Mouse (Mus musculus) forebrain, embryonic 16.5 days (tissue): ENCODE data around the gene Marcksl1. TPM values are rescaled to one million over a fixed set of nuclear protein-coding genes. Genes with fewer than 3 reads are reported as not detected.
A peak's percentile ranks its signal among the peaks of the same experiment; 100 is the strongest.

ENCODE experiments used
- ATAC-seq: fragments of 200-750 bp; cut with Nextera tagmentation; 2 replicates; pipeline ENCODE4 v1.8.0; 2017; ENCODE audit warnings: mild to moderate bottlenecking, moderate library complexity
- H3K27ac ChIP-seq: fragments of 300-500 bp; sonication (generic); 2 replicates; pipeline ENCODE4 v1.5.1; 2014; ENCODE audit warnings: low read length, control low read depth
- H3K27me3 ChIP-seq: fragments of 300-500 bp; sonication (generic); replicated peaks from 2 replicates; pipeline ENCODE4 v1.6.1; 2014; ENCODE audit warnings: low read length; ENCODE audit not compliant: control insufficient read depth, insufficient read depth
- H3K36me3 ChIP-seq: fragments of 300-500 bp; sonication (generic); 2 replicates; pipeline ENCODE4 v1.6.1; 2014; ENCODE audit not compliant: control insufficient read depth, insufficient read depth
- H3K4me1 ChIP-seq: fragments of 300-500 bp; sonication (generic); replicated peaks from 2 replicates; pipeline ENCODE4 v1.6.1; 2014; ENCODE audit warnings: low read length; ENCODE audit not compliant: control insufficient read depth, insufficient read depth
- H3K4me2 ChIP-seq: fragments of 300-500 bp; sonication (generic); 2 replicates; pipeline ENCODE4 v1.6.1; 2014; ENCODE audit warnings: mild to moderate bottlenecking, low read length, control low read depth
- H3K4me3 ChIP-seq: fragments of 300-500 bp; sonication (generic); replicated peaks from 2 replicates; pipeline ENCODE4 v1.5.1; 2014; ENCODE audit warnings: mild to moderate bottlenecking, low read length, control low read depth
- H3K9ac ChIP-seq: fragments of 300-500 bp; sonication (generic); replicated peaks from 2 replicates; pipeline ENCODE4 v1.6.1; 2014; ENCODE audit warnings: low read depth, low read length, control low read depth
- H3K9me3 ChIP-seq: fragments of 300-500 bp; sonication (generic); 2 replicates; pipeline ENCODE4 v1.6.1; 2016; ENCODE audit warnings: low read length; ENCODE audit not compliant: control insufficient read depth
- WGBS: fragments of 180-500 bp; shearing (Covaris S2); extraction: QIAGEN DNeasy Blood & Tissue Kit; methylation state at CpG from one replicate; pipeline ENCODE4 v1.1.7; 2014; 5-methylcytosine and 5-hydroxymethylcytosine counted together
- polyA plus RNA-seq: library from polyadenylated mRNA; unstranded; fragments of >200 nt; fragmentation: Nextera tagmentation; extraction: Ambion mirVana; gene quantifications from 2 replicates; pipeline ENCODE4 v1.2.1, GENCODE M21; 2015

Marcksl1 gene
- polyA plus RNA-seq, 1 experiment from 2014 or later = 1,850 TPM

- 57% methylated on average over 15 of the region's 15 CpGs for WGBS
- H3K9ac ChIP-seq = no peak overlapping the region
- no peak overlapping the region for H3K4me2 ChIP-seq
- H3K27ac ChIP-seq = no peak overlapping the region
- peaks cover 12% of the 10 kb centered on the region for H3K4me1 ChIP-seq
- H3K4me3 ChIP-seq = no peak overlapping the region
- no peaks in the 10 kb centered on the region for H3K9me3 ChIP-seq
- no peaks in the 10 kb centered on the region for H3K36me3 ChIP-seq
- no peaks in the 10 kb centered on the region for H3K27me3 ChIP-seq
- ATAC-seq = no peak
These were observed 4.4 kb upstream of the Marcksl1 start for GRCm38 (mm10) chr4:129508834-129509600.

GRCm38 (mm10) chr4:129509650-129510049, 3.7 kb upstream of the Marcksl1 start:
- Histone ChIP-seq H3K4me3 (no peak overlapping the region), H3K4me1 (peaks cover 12% of the 10 kb centered on the region), H3K9ac (no peak overlapping the region), H3K4me2 (no peak overlapping the region), H3K9me3 (no peaks in the 10 kb centered on the region), H3K36me3 (no peaks in the 10 kb centered on the region), H3K27me3 (no peaks in the 10 kb centered on the region), H3K27ac (no peak overlapping the region)
- ATAC-seq = no peak
- WGBS = 73% methylated on average over 3 of the region's 3 CpGs

- 44% methylated on average over 6 of the region's 6 CpGs for WGBS
- Histone ChIP-seq H3K9me3 (no peaks in the 10 kb centered on the region), H3K4me2 (no peak overlapping the region), H3K27me3 (no peaks in the 10 kb centered on the region), H3K4me3 (no peak overlapping the region), H3K36me3 (0 out of 2 replicates have a peak, but pooled peaks cover 1% of the 10 kb centered on the region), H3K9ac (no peak overlapping the region), H3K4me1 (peaks cover 22% of the 10 kb centered on the region), H3K27ac (no peak overlapping the region)
- no peak for ATAC-seq
These were observed 2.5 kb upstream of the Marcksl1 start for GRCm38 (mm10) chr4:129510723-129511412.

GRCm38 (mm10) chr4:129511413-129512096, 1.8 kb upstream of the Marcksl1 start:
- peaks cover 4% of the 10 kb centered on the region; the same call in 1 of the 2 replicates for H3K36me3 ChIP-seq
- no peaks in the 10 kb centered on the region for H3K27me3 ChIP-seq
- no peak overlapping the region for H3K27ac ChIP-seq
- ATAC-seq = no peak
- no peaks in the 10 kb centered on the region for H3K9me3 ChIP-seq
- no peak overlapping the region for H3K4me3 ChIP-seq
- no peak overlapping the region for H3K9ac ChIP-seq
- WGBS = 14% methylated on average over 6 of the region's 6 CpGs
- H3K4me1 ChIP-seq = peaks cover 27% of the 10 kb centered on the region
- no peak overlapping the region for H3K4me2 ChIP-seq

- peaks cover 28% of the 10 kb centered on the region for H3K4me1 ChIP-seq
- peak overlapping the region; percentile 99 for H3K4me3 ChIP-seq
- H3K9me3 ChIP-seq = no peaks in the 10 kb centered on the region
- peak overlapping the region; percentile 100 for H3K9ac ChIP-seq
- peak; percentile 31 for ATAC-seq
- H3K4me2 ChIP-seq = peak overlapping the region; percentile 77
- 1% methylated on average over 37 of the region's 57 CpGs for WGBS
- H3K27me3 ChIP-seq = no peaks in the 10 kb centered on the region
- H3K27ac ChIP-seq = peak overlapping the region; percentile 98
- peaks cover 11% of the 10 kb centered on the region; the same call in 1 of the 2 replicates for H3K36me3 ChIP-seq
These were observed 510 bp downstream of the Marcksl1 start for GRCm38 (mm10) chr4:129513891-129514290.

GRCm38 (mm10) chr4:129514300-129514898, 1.0 kb downstream of the Marcksl1 start:
- H3K4me2 ChIP-seq = peak overlapping the region; percentile 77
- peaks cover 11% of the 10 kb centered on the region; the same call in 1 of the 2 replicates for H3K36me3 ChIP-seq
- peak; percentile 56 for ATAC-seq
- no peaks in the 10 kb centered on the region for H3K27me3 ChIP-seq
- H3K27ac ChIP-seq = peak overlapping the region; percentile 98
- H3K9me3 ChIP-seq = no peaks in the 10 kb centered on the region
- H3K9ac ChIP-seq = peak overlapping the region; percentile 100
- peaks cover 23% of the 10 kb centered on the region for H3K4me1 ChIP-seq
- H3K4me3 ChIP-seq = peak overlapping the region; percentile 99
- WGBS = 0% methylated on average over 27 of the region's 35 CpGs

GRCm38 (mm10) chr4:129516925-129517324, 3.5 kb downstream of the Marcksl1 start:
- no peak overlapping the region for H3K4me2 ChIP-seq
- no peak overlapping the region for H3K27ac ChIP-seq
- H3K4me3 ChIP-seq = no peak overlapping the region
- no peaks in the 10 kb centered on the region for H3K27me3 ChIP-seq
- peaks cover 20% of the 10 kb centered on the region for H3K36me3 ChIP-seq
- peaks cover 23% of the 10 kb centered on the region for H3K4me1 ChIP-seq
- 49% methylated on average over 2 of the region's 2 CpGs for WGBS
- H3K9me3 ChIP-seq = no peaks in the 10 kb centered on the region
- ATAC-seq = no peak
- no peak overlapping the region for H3K9ac ChIP-seq

- no peak overlapping the region for H3K4me3 ChIP-seq
- H3K36me3 ChIP-seq = peaks cover 29% of the 10 kb centered on the region
- H3K4me2 ChIP-seq = no peak overlapping the region
- no peaks in the 10 kb centered on the region for H3K27me3 ChIP-seq
- H3K9me3 ChIP-seq = no peaks in the 10 kb centered on the region
- H3K27ac ChIP-seq = no peak overlapping the region
- no peak overlapping the region for H3K9ac ChIP-seq
- WGBS = 94% methylated on average over 8 of the region's 8 CpGs
- ATAC-seq = no peak
- H3K4me1 ChIP-seq = peaks cover 18% of the 10 kb centered on the region
These were observed 5.1 kb downstream of the Marcksl1 start for GRCm38 (mm10) chr4:129518519-129518918.

- no peak overlapping the region for H3K4me2 ChIP-seq
- no peaks in the 10 kb centered on the region for H3K4me1 ChIP-seq
- H3K27me3 ChIP-seq = no peaks in the 10 kb centered on the region
- no peak overlapping the region for H3K4me3 ChIP-seq
- H3K9ac ChIP-seq = no peak overlapping the region
- H3K27ac ChIP-seq = no peak overlapping the region
- no peak for ATAC-seq
- WGBS = 96% methylated on average over 5 of the region's 5 CpGs
- H3K36me3 ChIP-seq = peaks cover 19% of the 10 kb centered on the region
- no peaks in the 10 kb centered on the region for H3K9me3 ChIP-seq
These were observed 12.0 kb downstream of the Marcksl1 start for GRCm38 (mm10) chr4:129525338-129525737.
